Mouse (Mus musculus): Measurements from ENCODE around the gene Stpg1. TPM values are rescaled to one million over a fixed set of nuclear protein-coding genes. Genes with fewer than 3 reads are reported as not detected.

Stpg1 gene
- 0.37 and 0.64 TPM in 2 replicates for polyA plus RNA-seq (2015; fragmentation: Nextera tagmentation; extraction: Ambion mirVana)

DNA sequence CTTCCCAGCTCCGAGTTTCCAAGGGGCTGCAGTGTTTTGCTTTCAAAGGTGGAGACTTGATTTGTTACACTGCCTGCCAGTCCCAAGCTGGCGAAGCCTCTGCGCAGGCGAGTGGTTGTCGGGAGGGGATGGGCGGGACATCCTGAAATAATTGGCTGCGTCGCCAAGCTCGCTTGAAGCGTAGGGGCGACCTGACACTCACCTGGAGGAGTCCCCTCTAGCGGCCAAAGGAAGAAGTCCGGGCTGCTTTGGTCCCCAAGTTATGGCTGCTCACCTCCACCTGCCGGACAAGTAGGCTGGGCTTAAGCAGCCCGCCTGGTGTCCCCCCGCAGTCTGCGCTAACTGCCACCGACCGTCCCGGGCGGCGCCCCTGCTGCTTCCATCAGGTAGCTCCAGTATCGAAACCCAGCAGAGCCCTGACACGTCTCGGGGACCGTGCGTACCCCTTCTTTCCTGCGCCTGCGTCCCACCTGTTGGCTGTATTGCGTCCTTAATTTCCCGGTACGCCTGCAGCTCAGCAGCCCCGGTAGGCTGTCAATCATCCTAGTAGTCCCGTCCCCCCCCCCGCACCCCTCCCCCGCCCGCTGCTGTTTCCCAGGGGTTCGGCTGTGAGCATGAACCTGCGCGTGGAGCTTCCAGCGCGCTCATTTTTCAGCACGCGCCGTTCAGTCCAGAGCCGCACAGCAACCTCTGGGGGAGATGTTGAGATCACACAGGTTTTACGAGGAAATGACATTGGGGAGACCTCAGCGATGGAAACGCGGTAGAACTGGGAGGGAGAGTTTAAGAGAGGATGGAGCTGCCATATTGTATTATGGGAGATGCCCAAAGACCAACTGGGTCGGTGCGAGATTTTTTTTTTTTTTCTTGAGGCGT lies at the start of gene Stpg1, which contains the start of gene Nipal3:
Gene Stpg1 (plus strand): TSS at position 270 of the 876 bp plus-strand sequence.
Gene Nipal3 (minus strand): TSS at position 518 of the 876 bp plus-strand sequence.
- peak; percentile 95 for ATAC-seq (ENCODE audit: borderline replicate concordance, extremely low read depth, low FRiP score, low TSS enrichment)
- H3K4me1 ChIP-seq, result peaks cover 21% of the 10 kb centered on the region
- H3K4me2 ChIP-seq, result peak within 1 kb of the TSS; percentile 88
- peak within 1 kb of the TSS; percentile 52 for H3K9ac ChIP-seq
- no peaks in the 10 kb centered on the region for H3K9me3 ChIP-seq
- peak within 1 kb of the TSS; percentile 84 for H3K27ac ChIP-seq
- WGBS, result under 1% methylated on average over 47 of the region's 53 CpGs
- H3K4me3 ChIP-seq, result peak within 1 kb of the TSS; percentile 66
- H3K36me3 ChIP-seq, result no peaks in the 10 kb centered on the region
- no peaks in the 10 kb centered on the region for H3K27me3 ChIP-seq

DNA sequence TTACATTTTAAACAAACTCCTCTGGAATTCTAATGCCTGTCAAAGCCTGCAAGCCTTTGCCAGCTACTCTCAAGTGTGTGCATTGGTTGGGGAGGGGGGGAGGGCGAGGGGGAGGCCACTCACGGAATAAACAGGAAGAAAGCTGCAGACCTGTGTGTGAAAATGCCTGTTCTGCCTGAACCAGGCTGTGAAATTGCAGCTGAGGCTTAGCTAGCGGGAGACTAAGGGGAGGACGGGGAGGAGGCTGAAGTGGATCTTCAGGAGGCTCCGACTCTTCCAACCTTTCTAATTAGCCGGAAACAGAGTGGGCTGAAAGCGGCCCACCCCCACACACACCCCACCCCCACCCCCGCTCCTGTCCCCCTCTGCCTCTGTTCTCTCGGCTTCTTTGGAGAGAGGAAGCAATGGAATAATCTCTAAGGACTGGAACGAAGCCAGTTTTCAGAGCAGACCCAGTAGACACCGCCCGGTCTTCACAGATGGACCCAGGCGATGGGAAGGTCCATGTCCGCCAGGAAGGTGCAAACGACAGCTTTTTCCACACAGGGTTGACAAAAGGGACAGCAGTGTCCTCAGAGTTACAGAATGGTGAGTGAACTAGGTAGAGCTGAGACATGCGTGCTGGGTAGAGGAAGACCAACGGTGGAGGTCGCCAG lies 43.1 kb upstream of the Stpg1 start:
- peaks cover 34% of the 10 kb centered on the region for H3K4me1 ChIP-seq
- H3K27ac ChIP-seq, result peak overlapping the region; percentile 79
- 17% methylated on average over 18 of the region's 18 CpGs for WGBS
- H3K4me2 ChIP-seq, result peak overlapping the region; percentile 47
- H3K36me3 ChIP-seq, result no peaks in the 10 kb centered on the region
- 0 out of 2 replicates have a peak overlapping the region, but pooled peaks have one; percentile 12 for H3K4me3 ChIP-seq
- peak; percentile 60 for ATAC-seq (ENCODE audit: borderline replicate concordance, extremely low read depth, low FRiP score, low TSS enrichment)
- H3K9ac ChIP-seq, result no peak overlapping the region
- no peaks in the 10 kb centered on the region for H3K9me3 ChIP-seq
- H3K27me3 ChIP-seq, result no peaks in the 10 kb centered on the region

DNA sequence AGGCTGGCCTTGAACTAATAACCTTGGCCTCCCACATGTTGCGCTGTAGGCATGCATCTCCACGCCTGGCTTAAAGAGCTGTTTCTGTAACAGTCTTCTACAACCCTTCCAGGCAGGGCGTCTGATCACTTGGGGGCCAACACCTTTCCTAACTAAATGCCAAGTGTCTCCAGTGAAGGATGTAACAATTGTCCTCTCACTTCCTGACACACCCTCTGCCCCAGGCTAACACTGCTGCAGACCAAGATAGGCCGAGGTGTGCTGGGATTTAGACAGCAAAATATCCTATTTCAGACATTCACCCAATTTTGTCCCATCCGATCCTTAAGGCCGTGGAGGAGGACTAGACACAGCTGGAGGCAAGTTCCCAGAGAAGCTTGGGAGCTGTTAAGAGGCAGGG lies 41.4 kb upstream of the Stpg1 start:
- no peak overlapping the region for H3K4me3 ChIP-seq
- no peaks in the 10 kb centered on the region for H3K27me3 ChIP-seq
- no peak overlapping the region for H3K4me2 ChIP-seq
- H3K9ac ChIP-seq, result no peak overlapping the region
- peak overlapping the region; percentile 22 for H3K27ac ChIP-seq
- H3K4me1 ChIP-seq, result peaks cover 34% of the 10 kb centered on the region
- no peaks in the 10 kb centered on the region for H3K9me3 ChIP-seq
- no peaks in the 10 kb centered on the region for H3K36me3 ChIP-seq
- WGBS, result 63% methylated on average over 6 of the region's 6 CpGs
- ATAC-seq (ENCODE audit: borderline replicate concordance, extremely low read depth, low FRiP score, low TSS enrichment), result no peak

DNA sequence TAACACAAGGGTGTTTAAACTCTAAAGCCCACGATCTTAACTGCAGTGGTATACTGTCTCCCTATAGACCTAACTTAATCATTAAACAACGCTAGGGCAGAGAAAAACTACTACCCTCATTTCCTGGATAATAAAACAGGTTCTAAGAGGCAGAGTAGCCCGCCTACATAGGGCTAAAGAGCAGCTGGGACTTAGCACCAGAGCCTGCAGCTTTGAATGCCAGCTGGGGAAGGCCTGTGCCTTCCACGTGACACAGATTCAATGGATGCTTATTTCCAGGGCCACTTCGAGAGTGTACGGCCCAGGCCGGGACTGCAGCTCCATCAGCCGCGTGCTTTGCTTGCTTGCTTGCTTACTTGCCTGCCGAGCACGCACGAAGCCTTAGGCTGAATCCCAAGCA lies 41.0 kb upstream of the Stpg1 start:
- ATAC-seq (ENCODE audit: borderline replicate concordance, extremely low read depth, low FRiP score, low TSS enrichment), result no peak
- WGBS, result 47% methylated on average over 12 of the region's 12 CpGs
- Histone ChIP-seq H3K4me2 (no peak overlapping the region), H3K9me3 (no peaks in the 10 kb centered on the region), H3K4me3 (no peak overlapping the region), H3K36me3 (no peaks in the 10 kb centered on the region), H3K27ac (peak overlapping the region; percentile 22), H3K27me3 (no peaks in the 10 kb centered on the region), H3K9ac (no peak overlapping the region), H3K4me1 (peaks cover 34% of the 10 kb centered on the region)

DNA sequence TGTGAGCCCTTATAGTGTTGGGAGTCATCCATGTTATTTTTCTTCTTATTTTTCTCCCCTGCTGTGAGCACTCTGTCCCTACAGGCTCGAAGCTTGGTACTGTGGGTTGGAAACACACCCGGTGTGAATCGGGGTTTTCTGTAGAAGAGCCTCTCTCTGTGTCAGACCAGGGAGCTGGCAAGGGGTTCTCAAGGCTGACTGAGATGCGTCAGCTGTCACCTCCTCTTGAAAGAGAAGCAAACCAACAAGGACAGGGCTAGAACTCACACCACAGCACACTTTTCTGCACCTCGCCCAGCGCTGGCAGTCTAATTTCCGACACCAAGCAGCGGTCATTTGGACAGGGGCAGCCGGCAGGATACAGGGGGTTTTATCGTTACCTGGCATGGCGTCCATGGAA lies 31.2 kb upstream of the Stpg1 start:
- H3K27me3 ChIP-seq, result no peaks in the 10 kb centered on the region
- no peaks in the 10 kb centered on the region for H3K36me3 ChIP-seq
- no peak overlapping the region for H3K27ac ChIP-seq
- H3K4me1 ChIP-seq, result no peaks in the 10 kb centered on the region
- no peak for ATAC-seq (ENCODE audit: borderline replicate concordance, extremely low read depth, low FRiP score, low TSS enrichment)
- H3K4me2 ChIP-seq, result no peak overlapping the region
- H3K9me3 ChIP-seq, result no peaks in the 10 kb centered on the region
- no peak overlapping the region for H3K4me3 ChIP-seq
- no peak overlapping the region for H3K9ac ChIP-seq
- 88% methylated on average over 11 of the region's 11 CpGs for WGBS

DNA sequence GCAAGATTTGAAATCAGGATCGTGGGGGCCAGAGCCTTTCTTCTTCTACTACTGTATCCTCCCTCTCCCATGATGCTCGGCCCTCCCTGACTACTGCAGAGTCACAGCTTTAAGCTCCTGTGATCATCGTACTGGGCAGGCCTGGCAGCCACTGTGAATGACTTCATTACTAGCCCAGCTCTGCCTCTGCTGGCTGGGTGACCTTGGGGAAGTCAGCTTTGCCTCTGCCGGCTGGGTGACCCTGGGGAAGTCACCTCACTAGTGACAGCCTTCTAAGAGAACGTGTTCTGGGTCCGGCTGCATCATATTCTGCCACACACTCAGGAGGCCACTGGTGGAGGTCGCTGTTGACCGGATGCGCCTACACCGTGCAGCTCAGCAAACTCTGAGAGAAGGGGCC lies 16.7 kb upstream of the Stpg1 start:
- H3K27me3 ChIP-seq, result no peaks in the 10 kb centered on the region
- ATAC-seq (ENCODE audit: borderline replicate concordance, extremely low read depth, low FRiP score, low TSS enrichment), result no peak
- no peaks in the 10 kb centered on the region for H3K9me3 ChIP-seq
- no peak overlapping the region for H3K4me3 ChIP-seq
- 86% methylated on average over 10 of the region's 10 CpGs for WGBS
- no peak overlapping the region for H3K27ac ChIP-seq
- H3K4me1 ChIP-seq, result no peaks in the 10 kb centered on the region
- H3K9ac ChIP-seq, result no peak overlapping the region
- H3K36me3 ChIP-seq, result no peaks in the 10 kb centered on the region
- H3K4me2 ChIP-seq, result no peak overlapping the region

DNA sequence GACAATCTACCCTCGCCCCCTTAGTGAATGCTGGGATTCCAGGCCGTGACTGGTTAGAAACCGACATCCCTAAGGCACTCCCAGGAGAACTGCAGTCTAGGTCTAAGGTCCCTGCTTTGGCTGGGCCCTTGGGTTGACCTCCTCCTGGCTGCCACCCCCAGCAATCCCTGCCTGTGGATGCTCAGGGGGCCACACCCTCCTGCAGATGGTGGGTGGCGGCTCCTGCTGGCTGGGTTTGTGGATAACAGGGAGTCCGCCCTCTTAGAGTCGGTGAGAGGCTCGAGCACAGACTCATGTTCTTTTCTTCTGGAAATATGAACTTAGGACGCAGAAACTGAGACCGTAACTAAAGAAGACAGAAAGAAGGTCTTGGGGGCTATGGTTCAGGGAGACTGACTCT lies 14.2 kb upstream of the Stpg1 start:
- 75% methylated on average over 9 of the region's 9 CpGs for WGBS
- Histone ChIP-seq H3K27ac (no peak overlapping the region), H3K9me3 (no peaks in the 10 kb centered on the region), H3K9ac (no peak overlapping the region), H3K4me2 (no peak overlapping the region), H3K27me3 (no peaks in the 10 kb centered on the region), H3K4me3 (no peak overlapping the region), H3K36me3 (no peaks in the 10 kb centered on the region), H3K4me1 (no peaks in the 10 kb centered on the region)
- ATAC-seq (ENCODE audit: borderline replicate concordance, extremely low read depth, low FRiP score, low TSS enrichment), result no peak

DNA sequence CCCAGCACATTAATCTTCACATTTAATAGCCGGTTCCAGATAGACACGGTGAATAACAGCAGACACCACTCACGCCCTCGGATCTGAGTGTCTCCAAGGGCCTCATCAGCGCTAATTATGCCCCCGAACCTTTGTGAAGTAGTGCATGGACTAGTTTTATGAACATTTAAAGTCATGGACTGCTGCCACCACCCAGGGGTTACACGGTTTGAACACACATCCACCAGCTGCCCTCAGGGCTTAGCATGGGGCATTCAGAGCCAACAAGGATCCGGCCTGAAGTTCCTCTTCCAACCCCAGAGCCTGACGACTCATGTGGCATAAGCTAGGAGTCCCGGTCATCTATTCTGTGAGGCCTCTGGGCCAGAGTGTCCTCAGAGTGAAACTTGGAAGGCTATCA lies 9.5 kb upstream of the Stpg1 start:
- peaks cover 3% of the 10 kb centered on the region; the same call in 1 of the 2 replicates for H3K36me3 ChIP-seq
- H3K4me1 ChIP-seq, result no peaks in the 10 kb centered on the region
- ATAC-seq (ENCODE audit: borderline replicate concordance, extremely low read depth, low FRiP score, low TSS enrichment), result no peak
- no peak overlapping the region for H3K9ac ChIP-seq
- H3K27me3 ChIP-seq, result no peaks in the 10 kb centered on the region
- H3K27ac ChIP-seq, result no peak overlapping the region
- no peak overlapping the region for H3K4me2 ChIP-seq
- H3K9me3 ChIP-seq, result no peaks in the 10 kb centered on the region
- no peak overlapping the region for H3K4me3 ChIP-seq
- WGBS, result 59% methylated on average over 10 of the region's 10 CpGs

DNA sequence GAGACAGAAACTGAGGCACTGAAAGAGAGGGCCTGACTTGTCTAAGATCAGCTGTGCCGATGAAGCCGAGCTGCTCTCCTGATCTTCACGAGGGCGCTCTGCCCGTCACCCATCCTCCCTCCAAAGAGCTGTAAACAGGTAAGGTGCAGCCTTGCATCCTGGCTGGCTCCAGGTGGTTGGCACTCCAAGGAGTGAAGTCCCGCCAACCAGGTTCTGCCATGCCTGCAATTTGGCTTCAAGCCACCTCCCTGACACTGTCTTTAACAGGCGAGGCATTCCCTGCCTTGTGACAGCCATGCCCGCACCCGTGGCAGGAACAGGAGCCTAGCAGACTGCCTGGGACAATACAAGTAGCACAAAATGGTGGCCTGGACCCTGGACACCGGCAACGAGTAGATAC lies 8.2 kb upstream of the Stpg1 start:
- Histone ChIP-seq H3K27ac (no peak overlapping the region), H3K9me3 (no peaks in the 10 kb centered on the region), H3K4me1 (no peaks in the 10 kb centered on the region), H3K4me3 (no peak overlapping the region), H3K36me3 (peaks cover 3% of the 10 kb centered on the region; the same call in 1 of the 2 replicates), H3K4me2 (no peak overlapping the region), H3K27me3 (no peaks in the 10 kb centered on the region), H3K9ac (no peak overlapping the region)
- no peak for ATAC-seq (ENCODE audit: borderline replicate concordance, extremely low read depth, low FRiP score, low TSS enrichment)
- 82% methylated on average over 11 of the region's 11 CpGs for WGBS

DNA sequence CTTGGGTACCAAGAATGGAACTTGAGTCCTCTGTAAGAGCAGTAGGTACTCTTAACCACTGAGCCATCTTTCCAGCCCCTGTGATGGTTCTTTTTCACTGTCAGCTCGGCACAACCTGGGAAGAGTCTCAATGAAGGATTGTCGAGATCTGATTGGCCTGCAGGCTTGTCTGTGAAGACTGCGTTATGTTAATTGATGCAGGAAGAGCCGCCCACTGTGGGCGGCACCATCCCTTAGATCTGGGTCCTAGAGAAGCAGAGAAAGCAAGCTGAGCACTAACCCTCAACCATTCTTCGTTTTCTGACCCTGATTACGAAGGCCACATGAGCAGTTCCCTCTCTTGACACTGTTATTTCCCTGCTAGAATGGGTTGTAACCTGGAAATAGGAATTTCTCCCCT lies 5.3 kb upstream of the Stpg1 start:
- Histone ChIP-seq H3K4me2 (no peak overlapping the region), H3K9me3 (no peaks in the 10 kb centered on the region), H3K4me1 (peaks cover 9% of the 10 kb centered on the region), H3K36me3 (peaks cover 3% of the 10 kb centered on the region; the same call in 1 of the 2 replicates), H3K27me3 (no peaks in the 10 kb centered on the region), H3K9ac (no peak overlapping the region), H3K4me3 (no peak overlapping the region), H3K27ac (no peak overlapping the region)
- no peak for ATAC-seq (ENCODE audit: borderline replicate concordance, extremely low read depth, low FRiP score, low TSS enrichment)
- 80% methylated on average over 7 of the region's 7 CpGs for WGBS

DNA sequence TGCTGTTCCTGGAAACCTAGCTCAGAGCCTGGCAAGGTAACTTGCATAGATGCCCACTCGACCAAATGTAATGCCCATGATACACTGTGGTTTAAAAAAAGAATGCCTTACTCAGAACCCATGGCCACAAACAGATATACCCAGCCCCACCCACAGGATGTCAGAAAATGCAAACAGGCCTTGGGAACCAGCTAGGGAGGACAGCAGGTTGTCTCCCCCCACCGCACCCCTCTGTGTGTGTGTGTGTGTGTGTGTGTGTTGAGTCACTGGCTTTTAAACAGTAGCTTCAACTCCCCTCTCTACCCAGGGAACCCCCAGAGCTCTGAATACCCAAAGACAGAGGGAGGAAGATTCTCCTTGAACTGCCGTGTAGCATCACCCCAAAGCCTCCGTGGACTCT lies 1.3 kb upstream of the Stpg1 start:
- Histone ChIP-seq H3K9me3 (no peaks in the 10 kb centered on the region), H3K4me3 (peak overlapping the region; percentile 66), H3K36me3 (peaks cover 3% of the 10 kb centered on the region; the same call in 1 of the 2 replicates), H3K27me3 (no peaks in the 10 kb centered on the region), H3K27ac (peak overlapping the region; percentile 74), H3K9ac (no peak overlapping the region), H3K4me1 (peaks cover 21% of the 10 kb centered on the region), H3K4me2 (peak overlapping the region; percentile 88)
- no peak for ATAC-seq (ENCODE audit: borderline replicate concordance, extremely low read depth, low FRiP score, low TSS enrichment)
- WGBS, result 49% methylated on average over 4 of the region's 4 CpGs
